Mouse (Mus musculus): ENCODE data around the gene Csrnp3.
"Not testable (repeated sequence)": the region's sequence is repeated elsewhere in the genome, so short reads cannot be mapped to it uniquely, and the experiment has no call there.

Gene Csrnp3

DNA sequence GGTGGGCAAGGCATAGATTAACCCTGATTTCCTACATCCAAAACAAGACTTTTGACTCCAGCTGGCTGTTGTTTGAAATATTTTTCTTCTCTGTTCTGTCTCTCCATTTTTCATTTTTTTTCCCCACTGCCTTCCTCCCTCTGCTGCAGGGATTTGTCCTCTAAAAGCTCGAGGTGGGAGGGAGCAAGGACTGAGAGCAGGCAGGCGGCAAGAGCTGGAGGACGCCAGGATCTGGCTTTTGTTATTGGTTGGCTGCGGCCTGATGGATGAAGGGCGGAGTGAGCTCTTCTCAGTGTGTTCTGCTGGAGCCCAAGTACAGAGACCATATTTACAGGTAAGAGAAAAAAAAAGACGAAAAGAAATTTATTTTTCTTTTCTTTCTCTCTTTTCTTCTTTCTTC lies at the start of gene Csrnp3:
Gene Csrnp3 (plus strand): TSS at position 217 of the 400 bp plus-strand sequence.
- no peak for DNase-seq

DNA sequence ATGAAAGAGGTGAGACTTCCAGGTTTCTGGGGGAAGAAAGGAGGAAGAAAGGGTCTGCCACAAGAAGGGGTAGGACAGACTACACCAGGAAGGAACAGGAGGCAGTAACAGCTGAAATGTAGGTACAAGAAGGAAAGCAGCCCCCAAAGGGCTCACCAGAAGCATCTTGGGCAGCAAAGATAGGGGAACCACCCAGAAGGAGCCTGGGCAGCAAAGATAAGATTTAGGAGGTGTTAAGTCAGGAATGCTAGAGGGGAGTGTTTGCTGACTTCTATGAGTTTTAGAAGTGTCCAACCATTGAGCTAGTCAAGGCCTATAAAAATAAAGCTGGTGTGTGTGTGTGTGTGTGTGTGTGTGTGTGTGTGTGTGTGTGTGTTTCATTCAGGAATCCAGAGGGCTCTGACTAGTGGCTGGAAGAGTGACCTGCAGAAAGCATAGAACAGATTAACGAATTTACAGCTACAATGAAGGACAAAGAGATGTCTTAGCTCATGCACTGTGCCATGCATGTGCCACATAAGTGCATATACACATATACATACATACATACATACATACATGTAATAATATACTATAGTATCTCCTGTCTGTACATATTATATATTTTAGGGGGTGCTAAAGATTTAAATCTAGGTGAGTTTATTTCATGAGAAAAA lies 44.4 kb upstream of the Csrnp3 start:
- DNase-seq: no peak

DNA sequence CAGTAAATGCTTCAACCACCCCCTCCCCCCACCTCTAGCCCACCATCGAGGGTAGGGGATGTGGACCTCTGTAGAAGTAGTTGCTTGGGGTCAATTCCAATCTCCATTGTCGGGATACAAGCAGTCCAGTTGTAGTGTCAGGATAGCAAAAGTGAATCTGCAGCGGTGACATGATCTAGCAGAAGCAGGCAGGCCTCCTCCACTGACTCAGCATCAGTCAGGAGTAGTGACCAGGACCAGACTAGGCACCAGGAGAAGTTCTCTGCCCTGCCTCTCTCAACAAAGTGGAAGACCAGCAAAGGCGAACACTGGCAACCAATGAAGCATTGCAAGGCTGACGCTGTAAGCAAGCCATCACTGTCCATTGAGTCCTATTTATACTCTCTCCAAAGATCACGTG lies 39.0 kb upstream of the Csrnp3 start:
- DNase-seq: no peak

DNA sequence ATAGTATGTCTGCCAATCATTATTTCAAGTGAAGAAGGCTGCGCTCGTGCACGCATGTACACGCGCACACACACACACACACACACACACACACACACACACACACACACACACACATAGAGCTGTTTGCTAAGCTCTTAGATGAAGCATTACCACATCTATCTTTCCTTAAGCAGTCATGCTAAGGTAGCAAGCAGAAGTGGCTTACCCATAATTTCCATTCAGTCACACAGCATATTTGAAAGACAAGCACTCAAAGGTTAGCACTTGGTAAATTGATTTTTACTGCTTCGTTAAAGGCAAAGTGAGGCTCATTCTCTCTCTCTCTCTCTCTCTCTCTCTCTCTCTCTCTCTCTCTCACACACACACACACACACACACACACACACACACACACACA lies 34.4 kb upstream of the Csrnp3 start:
- DNase-seq: not testable (repeated sequence)

DNA sequence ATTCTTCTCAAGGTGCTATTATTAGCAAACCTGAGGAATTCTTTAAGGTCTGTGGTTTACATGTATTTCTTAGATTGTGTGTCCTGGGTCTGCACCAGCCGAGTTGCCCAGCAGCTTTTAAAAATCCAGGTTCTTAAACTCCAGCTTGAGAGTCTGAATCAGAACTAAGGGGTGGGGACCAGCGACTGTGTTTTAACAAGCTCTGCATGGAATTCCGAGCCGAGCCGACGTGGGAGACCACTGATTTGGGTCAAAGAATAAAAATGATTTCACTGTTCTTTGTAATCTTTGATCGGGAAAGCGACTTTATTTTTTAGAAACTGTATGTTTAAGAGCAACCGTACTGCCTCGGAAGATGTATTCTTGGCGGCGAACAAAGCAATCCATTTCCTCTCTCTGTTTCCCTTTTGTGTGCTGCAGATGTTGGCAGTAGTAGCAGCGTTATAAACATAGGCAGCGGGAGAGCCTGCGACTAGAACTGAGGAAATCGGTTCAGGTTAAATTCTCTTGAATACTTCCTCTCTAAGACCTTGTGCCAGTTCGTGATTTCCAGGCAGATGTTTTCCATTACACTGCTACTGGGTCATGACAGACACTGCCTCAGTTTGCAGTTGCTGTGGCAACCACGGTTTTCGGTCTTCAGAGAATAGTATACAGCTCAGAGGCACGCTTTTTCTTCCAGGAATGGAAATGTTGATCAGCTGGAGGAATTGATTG lies 27.3 kb upstream of the Csrnp3 start:
- DNase-seq: peak; percentile 6

DNA sequence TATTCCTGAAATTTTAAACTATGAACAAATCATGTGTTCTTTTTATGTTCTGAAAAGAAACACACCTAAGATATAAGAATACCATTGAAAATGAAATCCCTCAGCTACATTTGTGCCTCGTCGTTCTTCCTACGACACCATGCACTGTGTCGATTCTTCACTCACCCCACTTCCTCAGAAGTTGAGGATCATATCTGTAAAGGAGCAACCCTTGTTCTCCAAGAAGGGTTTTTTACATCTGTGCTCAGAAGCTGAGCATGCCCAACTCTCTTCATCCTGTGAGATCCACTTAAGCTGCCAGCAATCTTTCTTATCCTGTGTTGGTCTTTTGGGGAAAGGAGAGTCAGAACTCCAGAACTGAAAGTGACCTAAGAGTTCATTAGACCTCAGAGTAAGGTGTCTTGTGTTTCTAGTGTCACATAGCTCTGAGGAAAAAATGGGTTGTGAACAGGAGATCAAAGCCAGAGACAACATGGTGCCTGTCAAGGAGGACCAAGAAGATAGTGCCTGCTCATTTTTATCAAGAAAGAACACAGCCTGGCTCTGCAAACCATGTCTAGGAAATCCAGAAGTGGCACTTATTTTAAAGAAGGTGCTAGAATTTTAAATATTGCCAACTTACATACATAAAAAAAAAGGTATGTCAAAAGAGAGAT lies 25.3 kb upstream of the Csrnp3 start:
- DNase-seq: no peak

DNA sequence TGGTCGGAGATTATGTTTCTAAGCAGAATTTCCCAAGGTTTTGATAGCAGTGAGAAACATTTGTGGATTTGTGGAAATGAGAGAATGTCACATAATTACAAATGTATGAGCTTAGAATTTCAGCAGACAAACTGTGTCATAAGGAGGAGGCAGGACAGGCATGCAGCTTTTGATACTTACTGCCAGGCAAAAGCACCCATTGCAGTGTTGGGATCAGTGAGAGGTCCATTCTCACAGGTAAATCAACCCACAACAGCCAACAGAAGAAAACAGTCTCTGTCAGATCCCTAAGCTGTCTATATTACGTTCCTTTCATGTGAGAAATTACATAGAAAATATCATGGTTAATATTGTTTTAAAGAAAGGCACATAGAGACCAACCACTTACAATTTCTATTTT lies 19.3 kb upstream of the Csrnp3 start:
- no peak for DNase-seq

DNA sequence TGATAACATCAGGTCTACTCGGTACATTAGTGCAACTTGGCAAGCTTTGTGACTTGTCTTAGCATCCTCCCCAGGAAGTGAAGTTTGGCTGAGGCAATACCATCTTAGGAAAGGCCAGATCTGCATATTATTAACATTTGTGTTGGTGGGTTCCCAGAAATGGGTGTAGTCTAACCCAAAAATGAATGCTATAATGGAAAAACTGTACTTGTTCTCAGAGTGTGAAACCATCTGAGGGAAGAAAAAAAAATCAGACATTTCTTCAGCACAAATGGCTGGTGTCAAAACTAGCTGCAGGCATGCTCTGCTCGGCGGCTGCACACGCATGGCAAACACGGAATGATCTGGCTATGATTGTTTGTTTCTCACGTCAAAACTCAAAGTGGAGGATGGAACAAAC lies 18.8 kb upstream of the Csrnp3 start:
- no peak for DNase-seq

DNA sequence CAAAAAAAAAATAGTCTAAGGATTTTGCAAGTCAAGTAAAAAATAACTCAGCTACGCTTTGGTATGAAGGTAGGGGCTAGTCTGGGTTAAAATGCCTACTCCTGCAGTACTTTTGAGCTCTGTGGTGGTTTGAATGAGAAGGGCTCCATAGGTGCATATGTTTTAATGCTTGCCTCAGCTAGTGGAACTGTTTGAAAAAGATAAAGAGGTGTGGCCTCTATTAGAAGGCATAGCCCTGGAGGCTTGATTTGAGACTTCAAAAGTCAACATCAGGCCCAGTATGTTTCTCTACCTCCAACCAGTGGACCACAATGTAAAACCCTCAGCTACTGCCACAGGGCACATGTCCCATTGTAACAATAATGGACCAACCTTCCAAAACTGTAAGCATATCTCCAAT lies 16.9 kb upstream of the Csrnp3 start:
- no peak for DNase-seq

DNA sequence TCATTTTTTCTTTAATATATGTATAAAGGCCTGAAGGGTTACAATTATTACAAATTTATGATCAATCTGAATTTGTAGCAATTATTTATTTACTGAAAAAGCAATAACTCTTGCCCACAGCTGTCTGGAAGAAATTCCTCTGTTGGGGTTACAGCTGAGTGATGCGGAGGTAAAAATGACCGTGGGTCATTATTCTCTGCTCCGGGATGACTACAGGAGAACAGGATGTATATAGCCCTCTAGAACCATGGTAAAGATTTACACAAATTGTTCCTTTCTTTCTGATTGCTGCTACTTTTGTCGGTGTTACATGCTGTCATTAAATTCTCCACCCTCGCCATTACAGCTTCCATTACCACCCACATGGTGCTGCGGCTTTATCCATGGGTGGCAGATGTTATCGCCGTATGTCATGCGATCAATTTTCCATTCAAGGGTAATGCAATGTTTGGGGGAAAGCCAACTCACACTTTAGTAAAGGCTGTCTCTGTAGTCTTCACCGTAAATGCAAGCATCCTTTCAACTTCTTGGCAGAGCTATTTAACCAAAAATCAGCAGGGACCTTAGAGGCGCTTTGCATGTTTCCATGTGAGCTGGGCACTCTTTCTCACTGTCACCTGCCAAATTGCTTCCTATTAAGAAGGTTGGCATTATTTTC lies 12.7 kb upstream of the Csrnp3 start:
- DNase-seq: no peak

DNA sequence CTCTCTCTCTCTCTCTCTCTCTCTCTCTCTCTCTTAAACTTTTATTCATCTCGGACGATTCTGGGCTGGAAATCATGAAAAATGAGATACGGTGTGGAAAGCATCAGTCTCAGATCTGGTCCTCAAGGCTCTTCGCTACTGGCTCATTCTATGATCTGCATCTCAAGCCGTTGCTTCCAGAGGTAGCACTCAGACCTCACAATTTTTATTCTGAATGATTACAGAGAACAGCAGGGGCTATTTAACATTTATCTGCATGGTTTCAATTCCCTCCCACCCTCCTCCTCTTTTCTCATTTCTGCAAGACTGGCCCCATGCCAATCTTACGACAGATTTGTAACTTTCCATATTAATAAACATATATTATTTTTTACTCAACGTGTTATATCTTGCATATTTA lies 12.1 kb upstream of the Csrnp3 start:
- DNase-seq: no peak

DNA sequence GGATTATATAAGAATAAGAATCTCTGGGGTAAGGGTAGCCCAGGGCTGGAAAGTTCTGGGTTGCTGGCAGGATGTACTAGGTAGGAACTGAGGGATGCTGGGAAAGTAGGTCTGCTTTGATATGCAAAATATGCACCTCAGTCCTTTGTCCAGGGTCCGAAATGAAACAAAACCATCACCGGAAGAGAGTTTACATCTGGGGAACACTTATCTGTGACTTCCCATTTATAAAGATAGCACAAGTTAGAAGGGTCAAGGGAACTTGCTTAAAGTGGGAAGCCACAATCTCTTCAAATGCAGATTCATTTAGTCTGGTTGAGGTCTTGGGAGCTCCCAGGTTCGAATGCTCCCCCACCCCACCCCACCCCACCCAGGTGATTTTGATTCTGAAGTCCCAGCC lies 4.0 kb upstream of the Csrnp3 start:
- DNase-seq: no peak

DNA sequence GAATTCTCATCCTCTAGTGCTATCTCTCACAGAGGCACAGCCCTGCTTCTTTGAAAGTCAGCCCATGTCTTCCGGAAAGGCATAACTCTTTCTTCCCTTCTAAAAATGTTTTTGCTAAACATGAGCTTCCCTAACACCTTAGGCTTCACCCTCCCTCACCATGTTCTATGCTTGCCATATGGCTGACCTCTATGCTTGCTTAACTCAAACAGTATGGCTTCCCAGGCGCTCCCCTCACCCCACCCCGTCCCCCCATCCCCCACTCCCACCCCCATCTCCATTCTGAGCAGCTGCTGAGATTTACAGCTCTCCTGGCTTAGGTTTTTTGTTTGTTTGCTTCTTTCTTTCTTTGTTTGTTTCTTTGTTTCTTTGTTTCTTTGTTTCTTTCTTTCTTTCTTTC lies 3.2 kb upstream of the Csrnp3 start:
- no peak for DNase-seq

DNA sequence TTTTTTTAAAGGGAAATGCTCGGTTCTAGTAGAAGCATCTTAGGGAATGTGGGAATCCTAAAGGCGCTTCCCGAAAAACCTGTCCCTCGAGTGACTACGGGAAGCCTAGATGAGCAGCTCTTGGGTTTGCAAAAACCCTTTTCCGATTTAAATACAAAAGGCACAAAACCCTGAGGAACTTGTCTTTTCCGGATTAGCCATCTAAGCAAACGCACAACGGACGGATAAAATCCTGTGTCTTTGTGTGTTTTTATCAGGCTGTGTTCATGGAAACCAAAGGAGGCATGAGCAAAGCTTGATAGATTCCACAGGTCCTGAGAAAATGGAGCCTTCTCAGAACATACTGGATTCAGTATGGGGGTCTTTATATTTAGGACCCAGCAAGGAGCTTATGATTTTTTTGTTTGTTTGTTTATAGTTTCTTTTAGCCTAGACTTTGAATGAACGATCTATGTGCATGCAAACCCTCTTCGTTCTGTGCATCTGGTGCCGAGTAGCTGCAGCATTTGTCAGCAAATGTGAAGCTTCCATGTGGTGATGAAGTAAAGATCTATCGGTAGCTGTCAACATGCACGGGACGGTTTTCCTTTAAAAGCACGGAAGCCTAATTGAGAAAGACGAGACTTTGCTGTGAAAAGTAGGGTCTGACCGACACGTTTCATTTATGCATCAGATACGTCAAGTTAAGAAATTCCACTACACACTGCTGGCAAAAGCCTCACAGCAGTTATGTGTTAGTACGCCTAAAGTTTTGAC lies 611 bp downstream of the Csrnp3 start:
- DNase-seq: no peak

DNA sequence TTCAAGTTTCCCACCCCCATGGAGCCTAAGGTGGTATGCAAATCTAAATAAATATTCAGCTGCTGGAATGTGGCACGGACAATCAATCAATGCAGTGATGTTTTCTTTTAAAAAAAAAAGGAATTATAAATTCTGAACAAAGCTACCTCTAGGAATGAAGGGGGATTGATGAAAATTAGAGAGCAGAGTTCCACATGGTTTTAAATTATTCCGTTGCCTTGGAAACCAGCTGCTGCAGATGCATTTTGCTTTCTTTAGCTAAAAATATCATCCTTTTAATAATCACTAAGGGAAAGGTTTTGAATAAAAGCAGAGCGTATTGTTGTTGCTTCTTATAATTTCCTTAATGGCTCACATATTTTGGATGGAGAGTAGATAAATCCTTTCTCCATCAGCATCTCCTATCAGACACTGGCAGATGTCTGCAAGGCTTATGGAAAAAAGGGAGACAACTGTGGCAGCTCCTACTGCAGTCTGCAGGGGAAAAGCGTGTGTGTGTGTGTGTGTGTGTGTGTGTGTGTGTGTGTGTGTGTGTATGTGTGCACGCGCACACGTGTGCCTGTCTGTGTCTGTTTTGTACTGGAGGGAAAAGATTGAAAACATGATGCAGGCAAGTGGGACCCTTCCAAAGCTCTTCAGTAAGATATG lies 2.0 kb downstream of the Csrnp3 start:
- no peak for DNase-seq

DNA sequence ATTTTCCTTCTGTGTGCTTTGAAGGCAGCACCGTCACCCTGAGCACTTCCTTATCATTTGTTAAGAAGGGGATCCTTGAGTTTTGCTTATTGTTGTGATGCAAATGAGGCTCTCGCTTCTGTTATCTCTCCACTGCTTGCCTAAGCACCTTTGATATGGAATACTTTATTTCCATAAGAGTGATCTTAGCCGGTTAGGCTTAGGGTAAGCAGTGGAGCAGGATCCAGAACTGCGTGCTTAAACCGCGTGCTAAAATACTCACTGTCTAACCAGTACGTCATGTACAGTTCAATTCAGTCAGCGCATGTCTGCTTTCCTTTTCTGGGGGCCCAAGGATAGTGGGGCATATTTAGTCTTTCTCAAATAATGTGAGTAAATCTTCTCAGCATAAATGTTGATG lies 3.1 kb downstream of the Csrnp3 start:
- no peak for DNase-seq

DNA sequence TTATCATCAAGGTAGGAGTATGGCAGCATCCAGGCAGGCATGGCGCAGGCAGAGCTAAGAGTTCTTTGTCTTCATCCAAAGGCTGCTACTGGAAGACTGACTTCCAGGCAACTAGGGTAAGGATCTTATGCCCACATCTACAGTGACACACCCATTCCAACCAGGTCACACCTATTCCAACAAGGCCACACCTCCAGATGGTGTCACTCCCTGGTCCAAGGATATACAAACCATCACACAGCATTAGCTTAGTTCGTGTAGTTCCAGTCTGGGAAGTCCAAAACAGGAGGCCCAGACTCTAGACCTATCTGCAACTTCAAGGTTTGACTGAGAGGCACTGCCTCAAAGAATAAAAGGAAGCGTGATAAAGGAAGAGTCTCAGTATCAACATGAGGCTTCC lies 4.7 kb downstream of the Csrnp3 start:
- not testable (repeated sequence) for DNase-seq

DNA sequence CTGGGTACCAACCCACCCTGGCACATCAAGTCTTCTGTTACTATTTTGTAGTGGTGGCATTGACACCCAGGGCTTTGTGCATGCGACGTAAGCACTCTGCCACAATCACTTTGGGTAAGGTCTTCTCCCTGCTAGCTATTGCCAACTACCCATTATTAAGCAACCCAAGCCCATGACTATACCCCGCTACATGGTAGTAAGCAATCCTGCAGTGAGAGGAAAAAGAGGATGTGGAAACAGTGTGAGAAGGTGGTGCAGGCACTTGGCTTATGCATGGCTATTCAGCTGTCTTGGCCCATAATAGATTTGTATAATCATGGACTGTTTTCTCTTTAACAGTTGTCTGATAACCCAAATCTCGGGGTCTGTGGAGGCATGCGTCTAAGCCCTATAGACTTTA lies 11.2 kb downstream of the Csrnp3 start:
- DNase-seq: no peak

DNA sequence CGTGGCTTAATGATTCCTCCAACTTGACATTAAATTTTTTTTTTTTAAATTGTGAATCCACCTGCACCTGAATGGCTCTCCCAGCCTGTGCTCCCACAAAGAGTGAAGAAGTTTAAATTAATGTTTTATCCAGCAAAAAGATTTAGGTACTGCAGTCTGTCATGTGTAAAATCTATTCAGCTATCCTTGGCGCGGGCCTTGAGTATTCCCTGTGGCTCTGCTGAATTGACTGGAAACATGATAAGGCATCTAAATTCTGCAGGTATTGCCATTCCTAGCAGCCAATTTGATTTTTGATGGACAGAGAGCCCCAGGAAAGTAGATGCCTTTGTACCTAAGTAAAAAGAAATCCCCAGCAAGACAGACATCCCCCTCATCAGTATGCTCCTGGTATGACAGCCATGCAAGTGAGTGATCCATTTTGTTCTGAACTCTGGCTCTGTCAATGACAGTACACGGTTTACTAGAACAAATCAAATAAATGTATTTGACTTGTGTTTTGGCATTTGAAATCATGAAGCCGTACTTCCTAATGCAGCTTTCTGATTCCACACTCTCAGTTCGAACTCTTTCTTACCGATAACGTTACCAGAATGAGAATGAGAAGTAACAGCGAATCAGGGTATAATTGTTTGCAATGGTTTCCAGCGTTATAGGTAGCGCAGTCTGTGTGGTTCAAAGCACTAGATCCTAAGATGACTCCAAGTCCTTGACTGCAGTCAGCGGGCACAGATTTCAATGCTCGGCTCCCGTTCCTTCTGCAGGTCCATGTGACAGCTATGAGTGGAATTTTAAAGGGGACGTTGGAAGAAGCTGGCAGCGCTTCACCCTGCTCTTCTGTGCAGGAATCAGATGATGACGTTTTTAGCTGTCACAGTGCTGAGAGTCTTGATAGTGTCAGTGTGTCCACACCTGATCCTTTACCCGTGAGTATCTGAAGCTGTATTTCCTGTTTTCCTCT lies 14.5 kb downstream of the Csrnp3 start:
- DNase-seq: no peak

DNA sequence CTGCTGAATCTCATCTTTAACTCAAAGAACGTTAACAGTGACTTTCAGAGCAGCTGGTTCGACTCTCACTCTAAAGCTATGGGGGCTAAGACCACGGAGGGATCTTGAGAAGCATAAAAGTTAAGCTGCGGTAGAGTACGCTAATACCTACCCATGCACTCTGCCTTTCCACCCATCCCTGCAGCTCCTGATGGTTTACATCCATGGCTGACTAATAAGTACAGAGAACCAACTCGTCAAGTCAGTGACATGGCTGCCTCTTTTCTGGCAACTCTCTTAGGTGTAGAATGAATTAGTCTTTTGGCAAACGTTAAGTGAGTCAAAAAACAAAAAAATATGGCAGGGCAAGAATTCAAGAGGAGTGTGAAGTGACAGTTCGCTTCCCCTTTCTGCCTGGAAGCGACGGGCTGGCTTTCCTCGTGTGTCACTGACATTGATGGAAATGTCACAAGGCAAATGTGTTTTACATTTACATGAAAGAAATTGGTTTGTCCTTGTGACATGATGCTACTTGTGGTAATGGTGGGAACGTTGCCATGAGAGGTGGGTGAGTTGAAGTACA lies 19.3 kb downstream of the Csrnp3 start:
- DNase-seq: no peak

Data from kidney, adult 9 months (tissue).